Mouse (Mus musculus) midbrain, embryonic 16.5 days (tissue): Measurements from ENCODE around the gene Clvs2. TPM values are rescaled to one million over a fixed set of nuclear protein-coding genes. Genes with fewer than 3 reads are reported as not detected.

Source experiments
- ATAC-seq: fragments of 200-750 bp; cut with Nextera tagmentation; 2 replicates; pipeline ENCODE4 v1.8.0; 2017; ENCODE audit warnings: moderate TSS enrichment
- H3K27ac ChIP-seq: fragments of 300-500 bp; sonication (generic); 2 replicates; pipeline ENCODE4 v1.5.1; 2014; ENCODE audit warnings: mild to moderate bottlenecking, low read length, mixed read lengths
- H3K27me3 ChIP-seq: fragments of 300-500 bp; sonication (generic); 2 replicates; pipeline ENCODE4 v1.6.1; 2014; ENCODE audit warnings: low read depth, low read length, mixed read lengths; ENCODE audit not compliant: control insufficient read depth, insufficient read depth
- H3K36me3 ChIP-seq: fragments of 300-500 bp; sonication (generic); 2 replicates; pipeline ENCODE4 v1.6.1; 2014; ENCODE audit warnings: mild to moderate bottlenecking, low read length, moderate library complexity, mixed read lengths; ENCODE audit not compliant: control insufficient read depth, insufficient read depth
- H3K4me1 ChIP-seq: fragments of 300-500 bp; sonication (generic); 2 replicates; pipeline ENCODE4 v1.6.1; 2014; ENCODE audit warnings: mild to moderate bottlenecking, low read length, mixed read lengths; ENCODE audit not compliant: control insufficient read depth, insufficient read depth
- H3K4me2 ChIP-seq: fragments of 300-500 bp; sonication (generic); 2 replicates; pipeline ENCODE4 v1.6.1; 2014; ENCODE audit warnings: mild to moderate bottlenecking, low read length, mixed read lengths
- H3K4me3 ChIP-seq: fragments of 300-500 bp; sonication (generic); 2 replicates; pipeline ENCODE4 v1.5.1; 2014; ENCODE audit warnings: low read depth, mild to moderate bottlenecking, low read length, moderate library complexity, mixed read lengths
- H3K9ac ChIP-seq: fragments of 300-500 bp; sonication (generic); 2 replicates; pipeline ENCODE4 v1.6.1; 2014; ENCODE audit warnings: low read depth, low read length, mixed read lengths
- H3K9me3 ChIP-seq: fragments of 300-500 bp; sonication (generic); replicated peaks from 2 replicates; pipeline ENCODE4 v1.6.1; 2014; ENCODE audit warnings: mild to moderate bottlenecking, low read length, mixed read lengths; ENCODE audit not compliant: control insufficient read depth, poor library complexity, severe bottlenecking
- WGBS: fragments of 180-500 bp; shearing (Covaris S2); extraction: QIAGEN DNeasy Blood & Tissue Kit; methylation state at CpG from one replicate; pipeline ENCODE4 v1.1.7; 2014; 5-methylcytosine and 5-hydroxymethylcytosine counted together
- polyA plus RNA-seq: library from polyadenylated mRNA; unstranded; fragments of >200 nt; fragmentation: Nextera tagmentation; extraction: Ambion mirVana; gene quantifications from 2 replicates; pipeline ENCODE4 v1.2.1, GENCODE M21; 2015

Clvs2 gene
- polyA plus RNA-seq, 1 experiment from 2014 or later = 26.9 TPM

DNA sequence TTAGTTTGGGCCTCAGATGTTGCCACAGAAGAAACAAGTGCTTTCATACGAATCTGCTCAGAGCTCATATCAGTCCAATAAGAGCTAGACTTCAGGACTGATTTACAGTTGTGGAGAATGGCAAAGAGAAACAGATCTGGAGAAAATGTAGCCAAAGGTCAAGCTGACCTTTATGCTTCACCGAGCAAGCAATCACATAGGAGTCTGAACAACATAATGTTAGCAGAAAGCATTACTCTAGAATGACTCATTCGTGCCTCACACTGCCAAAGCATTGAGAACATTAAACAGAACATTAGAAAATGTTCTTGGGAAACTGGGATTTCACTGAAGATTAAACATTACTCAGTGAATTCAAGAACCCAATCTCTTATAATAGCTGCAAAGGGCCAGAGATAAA lies 66.5 kb downstream of the Clvs2 start:
- H3K36me3 ChIP-seq = no peaks in the 10 kb centered on the region
- 73% methylated on average over 3 of the region's 3 CpGs for WGBS
- H3K9ac ChIP-seq = no peak overlapping the region
- no peak overlapping the region for H3K27ac ChIP-seq
- no peak for ATAC-seq
- H3K4me1 ChIP-seq = no peaks in the 10 kb centered on the region
- H3K4me3 ChIP-seq = no peak overlapping the region
- no peak overlapping the region for H3K4me2 ChIP-seq
- no peaks in the 10 kb centered on the region for H3K27me3 ChIP-seq
- no peaks in the 10 kb centered on the region for H3K9me3 ChIP-seq

GRCm38 (mm10) chr10:33540331-33540730 lies 84.2 kb downstream of the Clvs2 start:
- Histone ChIP-seq H3K4me1 (no peaks in the 10 kb centered on the region), H3K4me2 (no peak overlapping the region), H3K27ac (no peak overlapping the region), H3K4me3 (no peak overlapping the region), H3K9ac (no peak overlapping the region), H3K27me3 (no peaks in the 10 kb centered on the region), H3K9me3 (no peaks in the 10 kb centered on the region), H3K36me3 (no peaks in the 10 kb centered on the region)
- ATAC-seq = no peak
- 87% methylated on average over 4 of the region's 4 CpGs for WGBS

Other genes starting within 250 kb of the Clvs2 start
- gene Sult3a2, start 161.9 kb upstream of the Clvs2 start, polyA plus RNA-seq = not detected in 2 replicates
- gene Sult3a1, start 233.0 kb upstream of the Clvs2 start, polyA plus RNA-seq = not detected in 2 replicates